Mouse (Mus musculus) G1E (cell line): ENCODE measurements at regions not wholly inside any gene's neighbourhood (a gene's known extent, or its start where the extent isn't known, plus 50 kb on each side); places are given as distances from the start of the nearest gene placed in this dataset.

ENCODE experiments used
- CTCF ChIP-seq: IDR thresholded peaks from 2 replicates; pipeline ENCODE4 v1.5.1; 2012; ENCODE audit warnings: low read depth, low read length, inconsistent platforms, mixed read lengths
- GATA1 ChIP-seq: IDR thresholded peaks from 2 replicates; pipeline ENCODE4 v1.6.1; 2012; ENCODE audit warnings: borderline replicate concordance, low read length, inconsistent platforms, mixed read lengths

DNA sequence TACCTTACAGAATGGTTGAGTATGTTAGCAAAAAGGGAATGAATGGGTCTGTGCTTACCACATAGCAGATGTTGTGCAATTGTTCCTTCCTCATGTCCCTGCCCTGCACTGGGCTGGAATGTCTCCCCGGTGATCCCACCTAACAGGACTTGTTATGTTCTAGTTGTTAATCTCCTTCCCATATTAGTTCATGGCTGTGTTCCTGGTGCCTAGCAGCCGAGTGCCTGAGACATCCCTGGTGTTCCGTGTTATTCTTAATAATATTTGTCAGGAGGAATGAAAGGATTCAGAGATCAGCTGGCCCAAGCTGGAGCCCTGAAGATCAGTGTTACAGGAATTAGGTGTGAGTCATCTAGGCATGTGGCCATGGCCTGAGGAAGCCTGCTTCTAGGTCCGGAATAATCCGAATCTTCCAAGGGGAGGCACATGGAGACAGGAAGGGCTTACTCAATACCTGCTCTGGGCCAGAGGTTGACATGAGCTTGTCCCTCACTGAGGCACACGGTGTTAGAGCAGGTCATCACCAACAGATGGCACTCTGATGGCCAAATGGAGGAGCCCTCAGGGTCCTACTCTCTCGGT lies 171.2 kb downstream of the 4933412E24Rik start:
- TF ChIP-seq CTCF (no peak), GATA1 (no peak)
